ENCODE assay signal across 21 mouse cellular contexts in genomic region chr10:95764129-95764528, GRCm38 (mm10).
DNase-seq lines count a peak whose midpoint lies in the region; ATAC-seq lines count a peak whose summit lies in the region.
"Had no signal": no experiment of that assay in that cellular context is flagged by ENCODE, and none has a peak within 500 bp of the region (broad histone marks: within the 10 kb centered on the region; RNA-seq: fewer than 3 reads in every experiment).

No protein-coding gene starts in this region.

- DNase-seq in kidney, adult 11 months, result peak; percentile 78
- peak; percentile 29 for DNase-seq in urinary bladder, postnatal 25 days (ENCODE audit: low spot score)
- DNase-seq in urinary bladder, postnatal 4 days (ENCODE audit: low spot score in 2 of 2), result no peak
- DNase-seq in kidney, postnatal 14 days, result peak; percentile 69
- DNase-seq in frontal cortex, postnatal 14 days (ENCODE audit: low spot score in 2 of 2), result no peak
- no peak for DNase-seq in testis, postnatal 14 days (ENCODE audit: low spot score)
- DNase-seq: cerebellum, adult 11 months; cerebellum, postnatal 36 days; heart, adult 18-20 months; retina, postnatal 1 day; thymus, adult 2 months had no signal

- H3K27me3 ChIP-seq in kidney, embryonic 16.5 days (ENCODE audit: insufficient read depth, low read length), result no peaks in the 10 kb centered on the region
- H3K27me3 ChIP-seq: liver, embryonic 12.5 days; lung, embryonic 15.5 days; midbrain, embryonic 13.5 days; Patski had no signal

- H3K9me3 ChIP-seq in kidney, embryonic 16.5 days (ENCODE audit: low read length), result no peaks in the 10 kb centered on the region
- H3K9me3 ChIP-seq: embryonic facial prominence, embryonic 10.5 days; liver, embryonic 12.5 days; lung, embryonic 15.5 days; midbrain, embryonic 13.5 days had no signal

- peaks cover 9% of the 10 kb centered on the region; the same call in 1 of the 2 replicates for H3K4me1 ChIP-seq in kidney, embryonic 16.5 days (ENCODE audit: insufficient read depth, low read length)
- H3K4me1 ChIP-seq: liver, embryonic 12.5 days; midbrain, embryonic 13.5 days had no signal

- H3K27ac ChIP-seq in kidney, embryonic 16.5 days (ENCODE audit: low read length), result no peak overlapping the region
- H3K27ac ChIP-seq: embryonic facial prominence, embryonic 10.5 days; hindbrain, postnatal 0 days; layer of hippocampus, adult 2 months; liver, embryonic 12.5 days; lung, embryonic 15.5 days; midbrain, embryonic 13.5 days had no signal

- no peaks in the 10 kb centered on the region for H3K36me3 ChIP-seq in kidney, embryonic 16.5 days (ENCODE audit: insufficient read depth, low read length)
- H3K36me3 ChIP-seq: embryonic facial prominence, embryonic 10.5 days; liver, embryonic 12.5 days; lung, embryonic 15.5 days; midbrain, embryonic 13.5 days had no signal

- no peak overlapping the region for H3K4me2 ChIP-seq in kidney, embryonic 16.5 days (replicated peaks; ENCODE audit: low read depth, low read length)
- H3K4me2 ChIP-seq: liver, embryonic 12.5 days; lung, embryonic 15.5 days; midbrain, embryonic 13.5 days had no signal

- H3K4me3 ChIP-seq in kidney, embryonic 16.5 days (ENCODE audit: low read length), result no peak overlapping the region
- H3K4me3 ChIP-seq: embryonic facial prominence, embryonic 10.5 days; layer of hippocampus, adult 2 months; liver, embryonic 12.5 days; lung, embryonic 15.5 days; midbrain, embryonic 13.5 days had no signal

- no peak for ATAC-seq in kidney, embryonic 16.5 days (ENCODE audit: low FRiP score, low TSS enrichment)
- ATAC-seq: activated CD4-positive, CD25-positive, alpha-beta regulatory T cell, adult 4 months; forebrain, embryonic 14.5 days; hindbrain, postnatal 0 days; liver, embryonic 12.5 days; midbrain, embryonic 13.5 days; Patski had no signal

- 65% methylated on average over 4 of the region's 4 CpGs for WGBS in kidney, embryonic 16.5 days

- H3K9ac ChIP-seq in kidney, embryonic 16.5 days (replicated peaks; ENCODE audit: low read length), result no peak overlapping the region
- H3K9ac ChIP-seq: liver, embryonic 12.5 days; lung, embryonic 15.5 days; midbrain, embryonic 13.5 days had no signal

Comparison
In these comparisons a context has a peak if more than half of its experiments do, and no peak if none do; other contexts are left out.
1. DNase-seq: peak in kidney, adult 11 months (single experiment), urinary bladder, postnatal 25 days (single experiment) and kidney, postnatal 14 days (single experiment); none in urinary bladder, postnatal 4 days (0 of 2), frontal cortex, postnatal 14 days (0 of 2) and testis, postnatal 14 days (single experiment).